Mouse (Mus musculus): ENCODE measurements around the gene Dpy19l3. TPM values are rescaled to one million over a fixed set of nuclear protein-coding genes. Genes with fewer than 3 reads are reported as not detected.

Dpy19l3 gene
- 8.7 and 15.1 TPM in 2 replicates for total RNA-seq (2017)

DNA sequence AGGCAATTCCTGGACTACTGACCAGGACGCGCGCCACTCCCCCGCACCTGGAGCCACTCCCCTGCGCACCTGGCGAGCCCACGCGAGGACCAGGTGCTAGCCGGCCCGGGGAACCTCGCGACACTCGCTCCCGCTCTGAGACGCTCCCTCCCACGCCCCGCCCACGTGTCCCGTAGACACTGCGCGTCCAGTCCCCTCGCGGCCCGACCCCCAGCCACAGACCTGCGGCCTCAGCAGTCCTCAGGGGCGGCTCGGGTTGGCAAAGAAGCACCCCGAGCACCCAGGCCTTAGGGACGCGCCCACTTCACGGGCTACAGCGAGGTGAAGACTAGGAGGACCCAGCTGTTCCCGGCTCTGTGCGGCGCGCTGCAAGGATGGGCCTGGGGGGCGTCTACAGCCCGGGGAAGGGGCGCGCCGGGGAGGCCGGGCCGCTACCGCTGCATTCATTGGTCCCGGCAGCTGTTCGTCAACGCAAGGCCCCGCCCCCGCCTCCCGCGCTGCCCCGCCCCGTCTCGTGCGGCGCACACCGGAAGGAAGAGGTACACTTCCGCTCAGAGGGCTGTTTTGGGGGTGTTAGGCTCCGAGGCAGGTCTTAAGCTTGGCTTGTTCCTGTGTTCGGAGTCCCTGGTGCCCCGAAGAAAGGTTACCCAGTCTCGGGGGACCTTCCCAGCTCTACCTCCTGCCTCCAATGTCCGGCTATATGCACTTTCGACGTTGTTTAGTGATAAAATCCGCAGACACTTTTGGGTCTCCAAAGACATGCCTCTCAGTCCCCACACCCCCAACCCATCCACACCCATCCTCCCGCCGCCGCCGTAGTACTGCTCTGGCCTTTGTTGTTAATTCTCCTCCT lies at the start of gene Dpy19l3:
Dpy19l3 (minus strand) TSS at position 422 of the 853 bp plus-strand sequence.
- ATAC-seq (ENCODE audit: extremely low read depth, insufficient number of reproducible peaks, low FRiP score, poor library complexity, severe bottlenecking) = peak; percentile 86

DNA sequence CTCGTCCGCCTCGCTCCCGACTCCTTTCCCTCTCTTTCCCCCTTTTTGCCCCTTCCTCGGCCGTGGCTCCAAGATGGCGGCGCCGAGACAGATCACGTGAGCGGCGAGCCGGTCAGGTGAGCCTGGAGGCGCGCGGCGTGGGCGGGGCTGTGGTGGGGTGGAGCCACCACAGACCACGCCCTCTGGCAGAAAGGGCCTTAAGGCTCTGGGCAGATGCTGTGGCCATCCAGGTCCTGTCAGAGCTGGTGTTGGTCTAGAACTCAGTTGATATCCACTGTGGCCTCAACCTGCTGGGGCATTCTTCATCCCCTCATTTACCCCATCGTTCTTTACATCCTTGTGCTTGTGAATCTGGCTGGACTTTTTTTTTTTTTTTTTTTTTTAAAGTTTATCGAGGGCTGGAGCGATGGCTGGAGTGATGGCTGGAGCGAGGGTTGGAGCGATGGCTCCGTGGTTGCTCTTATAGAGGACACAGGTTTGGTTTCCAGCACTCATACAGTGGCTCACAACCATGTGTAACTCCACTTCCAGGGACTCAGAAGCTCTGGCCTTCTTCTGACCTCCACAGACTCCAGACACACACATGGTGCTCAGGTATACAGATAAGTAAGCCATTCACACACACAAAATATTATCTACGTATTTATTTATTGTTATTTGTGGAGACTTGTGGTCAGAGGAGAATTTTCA lies 48.8 kb upstream of the Dpy19l3 start, which contains the start of gene Zfp507:
Zfp507 (minus strand) TSS at position 98 of the 690 bp plus-strand sequence.
- ATAC-seq (ENCODE audit: extremely low read depth, insufficient number of reproducible peaks, low FRiP score, poor library complexity, severe bottlenecking) = peak; percentile 85

DNA sequence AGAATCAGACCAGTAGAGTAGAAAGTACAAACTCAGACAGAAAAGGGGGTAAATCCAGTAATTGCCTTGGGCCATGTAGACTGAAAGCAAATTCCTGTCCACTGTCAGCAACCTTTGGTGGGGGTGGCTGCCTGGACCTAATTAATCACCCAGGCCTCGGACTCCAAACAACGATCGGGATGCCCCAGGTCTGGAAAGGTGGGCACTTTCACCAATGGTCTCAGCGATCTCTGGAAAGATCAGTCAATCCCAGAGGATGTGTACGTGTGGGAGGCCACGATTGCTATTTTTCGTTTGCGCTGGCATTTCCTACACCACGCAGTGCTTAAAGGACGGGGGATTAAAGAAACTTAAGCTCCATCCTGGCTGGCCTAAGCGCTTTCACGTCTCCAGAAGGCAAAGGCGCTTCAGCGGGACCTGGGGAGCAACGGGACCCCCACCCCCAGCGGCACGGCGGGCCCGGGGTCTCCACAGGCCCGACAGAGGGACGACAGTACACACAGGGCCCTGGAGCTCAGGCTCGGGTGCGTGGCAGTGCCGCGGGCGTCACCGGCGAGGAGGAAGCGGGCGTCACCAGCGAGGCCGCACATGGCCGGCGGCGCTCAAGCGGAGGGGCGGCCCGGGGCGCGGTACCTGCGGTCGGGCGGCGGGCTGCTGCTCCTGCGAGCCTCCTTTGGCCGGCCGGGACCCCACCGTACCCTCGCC lies 48.1 kb upstream of the Dpy19l3 start:
- ATAC-seq (ENCODE audit: extremely low read depth, insufficient number of reproducible peaks, low FRiP score, poor library complexity, severe bottlenecking) = peak; percentile 46; the same call in 1 of the 2 replicates

DNA sequence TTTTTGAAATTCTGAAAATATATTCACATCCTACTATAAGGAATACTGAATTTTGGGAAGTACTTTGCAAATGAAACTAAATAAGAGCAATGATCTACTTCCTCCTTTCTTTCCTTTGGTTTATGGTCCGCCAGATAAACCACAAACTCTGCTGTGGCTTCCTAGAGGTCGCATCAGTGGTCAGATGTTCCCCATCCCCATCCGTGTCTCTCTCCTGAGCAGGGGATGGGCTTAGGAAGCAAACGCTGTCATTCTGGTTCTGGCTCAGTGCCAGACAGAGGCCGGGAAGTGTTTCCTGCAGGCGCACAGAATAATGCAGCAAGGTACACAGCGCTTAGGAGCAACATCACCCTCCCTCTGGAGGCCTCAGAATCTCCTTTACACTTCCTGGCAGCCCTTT lies 41.9 kb upstream of the Dpy19l3 start:
- ATAC-seq (ENCODE audit: extremely low read depth, insufficient number of reproducible peaks, low FRiP score, poor library complexity, severe bottlenecking) = no peak

DNA sequence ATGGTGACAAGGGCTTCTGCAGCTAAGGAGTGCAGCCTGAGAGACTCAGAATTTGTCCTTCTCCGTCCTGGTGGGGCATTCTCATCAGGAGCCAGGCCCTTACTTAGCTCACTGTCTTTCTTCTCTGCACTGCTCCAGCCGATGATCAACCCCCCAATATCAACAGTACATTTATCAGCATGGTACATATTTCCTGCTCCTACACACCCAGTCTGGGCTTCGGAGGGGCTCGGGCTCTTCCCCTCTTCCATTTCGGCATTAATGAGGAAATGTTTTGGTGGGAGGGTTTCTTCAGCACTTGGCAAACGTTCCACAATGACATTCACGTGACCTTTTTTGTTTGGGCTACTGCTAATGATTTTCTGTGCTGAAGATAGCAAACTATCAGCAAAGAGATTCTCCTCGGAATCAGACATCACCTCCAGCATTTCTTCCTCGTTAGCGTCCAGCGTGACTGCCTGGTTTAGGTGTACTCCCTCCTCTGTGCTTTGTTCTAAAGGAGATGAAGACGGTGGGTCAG lies 40.0 kb upstream of the Dpy19l3 start:
- ATAC-seq (ENCODE audit: extremely low read depth, insufficient number of reproducible peaks, low FRiP score, poor library complexity, severe bottlenecking) = no peak

DNA sequence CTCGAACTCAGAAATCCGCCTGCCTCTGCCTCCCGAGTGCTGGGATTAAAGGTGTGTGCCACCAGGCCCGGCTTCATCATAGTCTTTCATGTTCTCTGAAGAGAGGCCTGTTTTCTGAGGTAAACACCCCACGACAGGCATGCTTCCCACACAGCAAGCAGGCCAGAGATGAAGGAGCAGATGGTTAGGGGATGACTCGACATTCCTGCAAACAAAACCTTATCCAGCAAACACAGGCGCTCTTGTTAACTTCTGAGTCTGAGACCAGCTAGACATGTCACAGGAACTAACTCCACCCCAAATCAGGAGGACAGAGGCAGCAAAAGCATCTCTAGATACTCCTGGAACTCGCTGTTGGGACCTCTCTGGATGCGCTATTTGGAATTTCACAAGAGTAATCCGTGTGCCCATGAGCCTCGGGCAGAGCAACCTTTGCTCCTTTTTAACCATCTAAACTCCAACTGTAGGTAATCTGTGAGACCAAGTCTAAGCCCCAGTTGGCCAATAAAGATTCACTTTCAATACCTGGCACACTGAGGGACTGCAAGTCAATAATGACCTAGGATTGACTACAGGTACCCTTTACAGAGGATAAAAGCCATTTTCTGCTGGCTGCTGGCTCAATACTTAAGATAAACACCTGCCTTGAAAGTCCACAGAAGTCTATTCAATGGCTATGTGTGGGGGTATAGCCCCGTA lies 38.0 kb upstream of the Dpy19l3 start:
- no peak for ATAC-seq (ENCODE audit: extremely low read depth, insufficient number of reproducible peaks, low FRiP score, poor library complexity, severe bottlenecking)

DNA sequence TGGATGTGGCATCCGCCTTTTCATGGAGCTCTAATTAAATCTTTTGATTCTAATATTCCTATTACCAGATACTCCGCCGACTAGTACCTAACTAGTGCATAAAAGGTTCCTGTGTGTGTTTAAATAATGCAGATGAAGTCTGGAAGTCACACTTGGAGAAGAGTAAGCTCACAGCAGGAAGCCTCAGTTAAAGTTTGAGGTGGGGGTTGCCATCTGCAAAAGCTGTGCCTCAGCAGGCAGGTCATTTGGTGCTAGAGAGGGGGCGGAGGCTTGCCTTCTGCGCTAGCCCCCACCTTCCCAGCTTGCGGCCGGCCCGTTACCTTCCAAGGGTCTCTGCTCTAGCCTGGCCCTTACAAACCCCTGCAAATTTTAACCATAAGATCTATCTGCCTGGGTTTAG lies 36.7 kb upstream of the Dpy19l3 start:
- no peak for ATAC-seq (ENCODE audit: extremely low read depth, insufficient number of reproducible peaks, low FRiP score, poor library complexity, severe bottlenecking)

DNA sequence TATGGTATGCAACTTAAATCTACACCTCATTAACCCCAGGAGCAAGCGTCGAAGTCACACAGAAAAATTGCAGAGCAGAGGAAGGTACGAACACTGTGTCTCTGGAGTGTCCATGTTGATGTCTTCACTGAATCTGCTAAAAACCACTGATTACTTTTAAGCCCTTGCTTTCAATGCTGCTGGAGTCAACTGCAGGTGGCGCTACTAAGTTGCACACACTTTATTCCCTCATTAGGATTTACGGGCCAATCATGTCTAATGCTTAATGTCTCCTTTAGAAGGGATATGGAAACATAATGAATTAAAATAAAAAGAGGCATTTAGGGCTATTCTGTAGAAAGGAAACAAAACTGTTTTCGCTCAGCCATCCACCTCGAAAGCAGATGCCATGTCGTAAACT lies 35.9 kb upstream of the Dpy19l3 start:
- ATAC-seq (ENCODE audit: extremely low read depth, insufficient number of reproducible peaks, low FRiP score, poor library complexity, severe bottlenecking) = no peak

DNA sequence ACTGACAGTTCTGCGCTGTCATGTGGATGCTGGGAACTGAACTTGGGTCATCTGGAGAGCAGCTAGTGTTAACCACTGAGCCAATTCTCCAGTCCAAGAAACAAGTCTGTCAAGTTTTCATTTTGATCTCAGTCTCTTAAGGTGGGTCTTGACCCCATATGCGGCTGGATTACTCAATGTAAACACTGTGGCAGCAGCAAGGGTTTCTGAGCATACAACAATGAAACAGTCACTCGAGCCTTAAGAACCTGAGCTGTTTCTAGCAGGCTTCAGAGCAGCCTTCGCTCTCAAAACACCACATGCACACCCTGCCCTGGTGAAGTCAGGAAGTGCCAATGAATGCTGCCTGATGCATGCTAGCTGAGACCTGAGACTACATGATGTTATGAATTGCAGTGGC lies 31.3 kb upstream of the Dpy19l3 start:
- no peak for ATAC-seq (ENCODE audit: extremely low read depth, insufficient number of reproducible peaks, low FRiP score, poor library complexity, severe bottlenecking)

DNA sequence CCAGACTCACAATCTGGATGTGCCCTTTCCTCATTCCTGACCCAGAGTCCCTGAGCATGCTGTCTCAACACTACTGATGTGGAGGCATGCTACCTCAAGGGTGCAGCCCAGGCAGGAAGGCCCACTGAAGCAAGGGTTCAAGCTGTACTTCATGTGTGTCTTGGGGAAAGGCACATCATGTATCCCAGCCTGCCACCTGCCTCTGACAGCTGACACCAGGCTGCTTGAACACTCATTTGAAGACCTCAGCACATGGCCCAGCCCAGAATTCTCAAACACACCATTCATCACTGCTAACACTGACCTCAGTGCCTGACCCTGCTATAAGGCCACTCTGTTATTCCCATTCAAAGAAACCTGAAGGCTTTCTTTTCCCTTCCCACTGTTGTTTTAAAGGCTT lies 28.0 kb upstream of the Dpy19l3 start:
- ATAC-seq (ENCODE audit: extremely low read depth, insufficient number of reproducible peaks, low FRiP score, poor library complexity, severe bottlenecking) = no peak

DNA sequence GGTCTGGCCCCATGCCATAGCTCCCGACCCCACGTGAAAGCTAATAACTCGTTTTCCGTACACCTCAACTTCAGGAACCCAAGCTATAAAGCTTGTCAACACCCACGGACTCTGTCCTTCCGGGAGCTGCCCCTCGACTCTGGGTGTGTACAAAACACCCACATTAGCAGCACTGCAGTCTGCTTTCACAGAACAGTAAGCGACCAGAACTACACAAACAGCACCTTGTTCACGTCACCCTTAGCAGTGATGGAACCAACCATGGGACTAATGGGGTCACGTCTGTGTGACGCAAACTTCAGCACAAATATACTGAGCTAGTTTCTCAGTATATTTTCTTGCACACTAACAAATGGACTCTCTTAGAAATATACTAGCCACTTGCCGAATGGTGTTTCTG lies 19.9 kb upstream of the Dpy19l3 start:
- no peak for ATAC-seq (ENCODE audit: extremely low read depth, insufficient number of reproducible peaks, low FRiP score, poor library complexity, severe bottlenecking)

DNA sequence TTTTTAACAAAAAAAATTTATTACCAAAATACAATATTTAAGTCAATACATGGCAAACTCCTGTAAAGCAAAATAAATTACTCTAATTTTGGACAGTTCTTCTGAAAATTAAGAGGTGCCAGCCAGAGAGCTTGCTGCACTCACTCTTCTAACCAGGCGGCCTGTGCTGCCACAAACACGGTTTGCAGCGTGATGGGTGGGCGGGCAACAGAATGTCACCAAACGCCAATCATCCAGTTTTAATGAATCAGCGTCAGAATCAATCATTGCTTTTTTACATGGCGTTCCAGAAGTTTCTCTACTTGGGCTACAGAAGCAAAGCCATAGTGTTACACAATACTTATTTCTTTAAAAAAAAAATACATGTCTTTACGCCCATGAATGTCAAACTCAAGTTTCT lies 18.1 kb upstream of the Dpy19l3 start:
- ATAC-seq (ENCODE audit: extremely low read depth, insufficient number of reproducible peaks, low FRiP score, poor library complexity, severe bottlenecking) = no peak

DNA sequence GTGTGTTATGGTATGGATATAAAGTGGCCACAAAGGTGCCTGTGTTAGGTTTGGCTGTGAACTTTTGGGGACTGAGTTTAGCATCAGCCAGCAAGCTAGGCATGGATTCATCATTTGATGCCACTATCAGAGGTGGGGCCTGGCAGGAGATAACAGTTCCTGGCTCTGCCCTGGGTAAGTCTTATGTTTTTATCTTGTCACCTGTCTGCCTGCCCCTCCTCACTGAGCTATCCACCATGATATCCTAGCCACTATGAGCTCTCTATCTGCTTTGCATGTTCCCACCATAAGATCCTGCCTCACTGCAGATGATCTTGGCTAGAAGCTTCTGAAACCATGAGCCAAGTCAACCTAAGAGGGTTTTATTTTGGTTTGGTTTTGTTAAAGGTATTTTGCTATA lies 16.9 kb upstream of the Dpy19l3 start:
- no peak for ATAC-seq (ENCODE audit: extremely low read depth, insufficient number of reproducible peaks, low FRiP score, poor library complexity, severe bottlenecking)

DNA sequence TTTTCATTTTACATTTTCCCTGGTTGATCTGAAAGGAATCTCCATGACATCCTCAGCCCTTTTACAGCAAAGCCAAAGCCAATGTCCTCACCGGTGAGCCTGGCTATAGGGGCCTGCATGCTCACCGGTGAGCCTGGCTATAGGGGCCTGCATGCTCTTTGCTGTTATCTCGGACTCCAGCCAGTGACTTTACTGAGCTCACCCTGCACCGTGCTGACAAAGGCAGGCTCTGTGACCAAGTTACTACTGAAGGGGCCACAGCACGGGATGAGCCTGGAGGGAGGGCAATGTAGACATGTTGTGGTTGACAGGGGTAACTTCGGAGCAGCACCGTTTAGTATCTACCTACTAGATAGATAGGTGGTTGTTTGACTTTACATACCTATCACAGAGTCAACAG lies 15.9 kb upstream of the Dpy19l3 start:
- no peak for ATAC-seq (ENCODE audit: extremely low read depth, insufficient number of reproducible peaks, low FRiP score, poor library complexity, severe bottlenecking)

DNA sequence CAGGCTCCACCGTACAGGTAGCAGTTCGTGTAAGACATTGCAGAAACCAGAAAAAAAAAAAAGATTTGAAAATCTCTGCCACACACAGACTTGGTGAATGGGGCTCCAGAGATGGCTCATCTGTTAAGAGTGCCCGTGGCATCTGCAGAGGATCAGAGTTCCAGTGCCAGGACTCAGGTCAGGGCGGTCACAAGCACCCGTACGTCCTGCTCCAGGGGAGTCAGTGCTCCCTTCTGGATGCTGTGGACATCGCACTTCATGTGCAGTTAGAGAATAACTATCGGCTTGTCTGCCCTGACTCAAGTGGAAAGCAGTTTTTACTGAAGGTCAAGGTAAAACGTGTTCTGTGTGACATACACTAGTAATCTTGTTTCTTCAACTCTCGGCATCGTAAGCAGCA lies 10.2 kb upstream of the Dpy19l3 start:
- ATAC-seq (ENCODE audit: extremely low read depth, insufficient number of reproducible peaks, low FRiP score, poor library complexity, severe bottlenecking) = no peak

DNA sequence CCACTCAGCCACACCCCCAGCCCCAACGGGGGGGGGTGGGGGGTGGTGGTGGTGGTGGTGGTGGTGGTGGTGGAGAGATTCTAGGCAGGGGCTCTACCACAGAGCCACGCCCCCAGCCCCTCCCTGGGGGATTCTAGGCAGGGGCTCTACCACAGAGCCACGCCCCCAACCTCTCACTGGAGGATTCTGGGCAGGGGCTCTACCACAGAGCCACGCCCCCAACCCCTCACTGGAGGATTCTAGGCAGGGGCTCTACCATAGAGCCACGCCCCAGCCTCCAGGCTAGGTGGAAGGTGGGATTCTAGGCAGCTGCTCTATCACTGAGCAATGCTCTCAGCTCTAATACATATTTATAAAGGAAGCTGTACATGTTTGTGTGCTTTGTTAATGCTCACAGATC lies 7.5 kb upstream of the Dpy19l3 start:
- ATAC-seq (ENCODE audit: extremely low read depth, insufficient number of reproducible peaks, low FRiP score, poor library complexity, severe bottlenecking) = no peak

DNA sequence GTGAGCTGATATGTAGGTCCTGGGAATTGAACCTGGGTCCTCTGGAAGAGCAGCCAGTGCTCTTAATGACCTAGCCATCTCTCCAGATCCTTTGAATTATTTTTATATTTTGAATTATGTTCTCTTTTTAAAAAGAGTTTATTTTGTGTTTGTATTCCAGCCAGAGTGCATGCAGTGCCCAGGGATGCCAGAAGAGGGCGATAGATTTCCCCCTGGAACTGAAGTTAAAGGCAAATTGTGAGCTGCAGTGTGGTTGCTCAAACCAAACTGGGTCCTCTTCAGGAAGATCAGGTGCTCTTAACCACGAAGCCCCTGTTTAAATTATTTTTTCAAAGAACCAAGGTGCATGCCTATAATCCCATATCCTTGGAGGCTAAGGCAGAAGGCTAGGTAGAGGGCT lies 5.3 kb upstream of the Dpy19l3 start:
- ATAC-seq (ENCODE audit: extremely low read depth, insufficient number of reproducible peaks, low FRiP score, poor library complexity, severe bottlenecking) = no peak

DNA sequence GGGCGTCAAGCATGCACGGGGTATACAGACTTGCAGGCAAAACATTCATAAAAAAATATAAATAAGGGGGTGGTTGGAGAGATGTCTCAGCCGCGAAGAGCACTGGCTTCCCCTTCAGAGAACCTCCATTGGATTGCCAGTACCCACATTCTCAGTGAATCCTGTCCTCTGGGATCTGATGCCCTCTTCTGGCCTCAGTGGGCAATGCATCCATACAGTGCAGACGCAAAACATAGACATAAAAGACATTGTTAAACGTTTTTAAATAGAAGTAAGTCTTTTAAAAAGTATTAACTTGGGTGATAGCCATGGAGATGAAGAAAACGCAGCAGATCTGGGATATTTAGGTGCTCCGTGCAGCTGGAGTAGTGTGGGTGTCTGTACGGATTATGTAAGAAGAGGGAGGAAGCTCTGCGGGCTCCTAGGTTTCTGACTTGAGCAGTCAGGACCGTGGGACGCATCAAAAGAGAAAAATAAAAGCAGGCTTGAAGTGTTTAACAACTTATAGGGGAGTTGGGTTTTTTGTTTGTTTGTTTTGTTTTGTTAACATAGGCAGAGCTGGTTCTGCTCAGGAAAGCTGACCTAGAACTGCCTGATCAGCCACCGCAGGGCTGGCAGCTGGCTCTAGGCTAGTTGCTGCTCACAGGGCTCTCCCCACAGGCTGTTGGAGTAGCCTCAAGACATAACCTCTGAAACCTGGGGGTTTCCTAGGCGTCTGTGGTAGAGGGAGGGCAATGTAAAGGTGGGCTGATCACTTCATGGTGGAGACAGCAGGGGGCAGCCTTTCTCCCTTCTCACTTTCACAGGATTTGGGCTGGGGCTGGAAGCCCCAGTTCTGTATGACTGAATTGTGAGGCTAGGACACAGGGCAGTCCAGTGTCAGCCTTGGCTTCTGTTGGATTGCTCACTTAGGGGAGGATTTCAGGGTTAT lies 2.5 kb upstream of the Dpy19l3 start:
- peak; percentile 24; the same call in 1 of the 2 replicates for ATAC-seq (ENCODE audit: extremely low read depth, insufficient number of reproducible peaks, low FRiP score, poor library complexity, severe bottlenecking)

Measured in neutrophil, adult 5-6 weeks (primary cell).